Mouse (Mus musculus) embryo, embryonic 10.5 days (tissue): ENCODE measurements around the gene Fnbp1.

Source experiments
- DNase-seq: peaks from one replicate; pipeline ENCODE4 v3.0.0-alpha.2; 2015; ENCODE audit warnings: low spot score

The Fnbp1 gene

DNA sequence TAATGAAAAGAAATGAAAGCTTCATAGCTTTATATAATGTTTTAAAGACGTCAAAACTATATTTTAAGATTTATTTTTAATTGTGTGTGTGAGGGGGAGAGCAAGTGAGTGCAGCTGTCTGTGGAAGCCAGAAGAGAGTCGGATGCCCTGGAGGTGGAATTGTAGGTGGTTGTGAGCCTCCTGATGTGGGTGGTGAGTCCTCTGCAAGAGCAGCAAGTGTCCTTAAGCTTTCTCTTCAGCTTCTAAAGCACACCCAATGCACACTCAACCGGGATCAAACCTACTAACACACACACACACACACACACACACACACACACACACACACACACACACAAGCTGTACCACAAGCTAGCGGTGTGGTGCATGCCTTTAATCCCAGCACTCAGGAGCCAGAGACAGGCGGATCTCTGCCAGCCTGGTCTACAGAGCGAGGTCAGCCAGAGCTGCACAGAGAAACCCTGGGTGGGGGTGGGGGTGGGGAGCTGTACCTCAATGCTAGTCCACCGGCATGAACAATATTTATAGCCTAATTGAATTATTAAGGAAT is 74.0 kb downstream of the Fnbp1 start:
- DNase-seq: no peak

DNA sequence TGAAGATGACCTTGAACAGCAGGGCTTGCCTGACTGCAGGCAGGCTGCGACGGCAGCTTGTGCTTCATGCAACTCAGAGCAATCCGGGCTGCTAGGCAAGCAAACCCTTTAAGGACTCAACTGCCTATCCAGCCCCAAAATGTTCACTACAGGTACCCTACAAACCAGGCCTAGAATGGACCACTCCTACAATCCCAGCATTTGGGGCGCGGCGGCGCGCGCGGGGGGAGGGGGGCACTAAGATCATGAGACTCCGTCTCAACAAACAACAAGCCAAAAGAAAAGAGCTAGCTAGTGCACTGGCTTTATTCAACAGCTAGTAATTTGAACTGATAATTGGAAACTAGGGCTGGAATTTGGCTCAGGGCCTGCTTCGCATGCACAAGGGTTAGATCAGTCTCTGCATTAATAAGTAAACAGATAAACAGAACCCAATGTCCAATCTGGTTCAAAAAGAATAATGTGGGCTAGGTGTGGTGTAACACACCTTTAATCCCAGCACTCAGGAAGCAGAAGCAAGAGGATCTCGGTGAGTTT is 74.7 kb downstream of the Fnbp1 start:
- peak; percentile 8 for DNase-seq

DNA sequence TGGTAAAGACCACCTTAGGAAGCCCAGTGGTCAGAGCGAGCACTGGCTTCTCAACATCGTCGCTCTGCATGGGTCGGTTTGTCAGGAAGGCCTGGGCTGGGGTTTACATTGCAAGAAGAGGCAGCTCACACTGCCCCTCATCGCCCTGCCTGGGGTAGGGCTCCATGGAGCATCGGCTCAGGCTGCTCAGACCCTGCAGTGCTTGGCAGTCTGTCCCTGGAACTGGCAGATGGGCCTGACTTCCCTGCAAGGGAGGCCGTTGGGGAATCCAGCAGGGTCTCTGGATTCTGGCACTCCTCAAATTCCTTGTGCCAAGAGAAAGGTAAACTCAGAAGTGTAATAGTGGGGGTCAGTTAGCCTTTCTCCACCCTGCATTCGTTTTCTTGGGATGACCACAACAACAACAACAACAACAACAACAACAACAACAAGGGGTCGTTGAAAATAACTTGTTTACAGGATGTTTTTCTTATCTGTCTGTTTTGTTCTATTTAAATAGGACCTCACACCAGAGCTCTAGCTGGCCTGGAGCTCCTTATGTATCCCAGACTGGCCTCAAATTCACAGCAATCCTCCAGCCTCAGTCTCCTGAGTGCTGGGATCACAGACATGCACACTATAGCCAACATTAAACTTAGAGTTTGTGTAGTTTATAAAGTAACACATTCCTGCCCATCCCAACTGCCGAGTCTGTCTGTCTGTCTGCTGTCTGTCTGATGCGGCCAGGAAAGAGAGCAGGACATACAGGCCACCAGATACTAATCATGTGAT is 75.6 kb downstream of the Fnbp1 start:
- no peak for DNase-seq

DNA sequence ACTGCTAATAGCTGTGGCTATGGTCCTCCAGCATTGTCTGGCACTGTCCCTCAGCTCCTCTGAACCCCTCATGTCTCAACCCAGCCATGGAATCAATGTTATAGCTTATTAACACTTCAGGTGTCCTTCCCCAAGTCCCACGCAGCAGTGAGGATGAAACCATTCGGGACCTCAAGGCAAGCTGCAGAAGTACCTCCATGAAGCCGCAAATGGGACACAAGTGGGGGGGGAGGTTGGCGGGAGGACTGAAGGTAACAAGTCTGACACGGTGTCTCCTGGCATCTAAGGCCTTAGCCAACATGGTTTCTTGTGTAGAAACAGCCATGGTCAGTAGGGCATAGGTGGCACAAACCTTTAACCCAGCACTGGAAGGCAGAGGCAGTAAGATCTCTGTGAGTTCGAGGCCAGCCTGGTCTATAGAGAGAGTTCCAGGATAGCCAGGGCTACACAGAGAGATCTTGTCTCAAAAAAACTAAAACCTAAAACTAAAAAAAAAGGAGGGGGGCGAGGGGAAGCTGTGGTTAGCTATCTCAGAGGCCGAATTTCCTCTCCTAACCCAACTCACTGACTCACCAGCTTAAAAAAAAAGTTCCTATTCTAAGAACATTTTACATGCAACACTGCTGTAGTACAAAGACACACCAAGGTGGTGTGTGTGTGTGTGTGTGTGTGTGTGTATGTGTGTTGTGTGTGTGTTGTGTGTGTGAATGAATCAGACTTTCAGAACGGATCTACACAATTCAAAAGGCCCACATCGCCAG is 79.8 kb downstream of the Fnbp1 start:
- no peak for DNase-seq

DNA sequence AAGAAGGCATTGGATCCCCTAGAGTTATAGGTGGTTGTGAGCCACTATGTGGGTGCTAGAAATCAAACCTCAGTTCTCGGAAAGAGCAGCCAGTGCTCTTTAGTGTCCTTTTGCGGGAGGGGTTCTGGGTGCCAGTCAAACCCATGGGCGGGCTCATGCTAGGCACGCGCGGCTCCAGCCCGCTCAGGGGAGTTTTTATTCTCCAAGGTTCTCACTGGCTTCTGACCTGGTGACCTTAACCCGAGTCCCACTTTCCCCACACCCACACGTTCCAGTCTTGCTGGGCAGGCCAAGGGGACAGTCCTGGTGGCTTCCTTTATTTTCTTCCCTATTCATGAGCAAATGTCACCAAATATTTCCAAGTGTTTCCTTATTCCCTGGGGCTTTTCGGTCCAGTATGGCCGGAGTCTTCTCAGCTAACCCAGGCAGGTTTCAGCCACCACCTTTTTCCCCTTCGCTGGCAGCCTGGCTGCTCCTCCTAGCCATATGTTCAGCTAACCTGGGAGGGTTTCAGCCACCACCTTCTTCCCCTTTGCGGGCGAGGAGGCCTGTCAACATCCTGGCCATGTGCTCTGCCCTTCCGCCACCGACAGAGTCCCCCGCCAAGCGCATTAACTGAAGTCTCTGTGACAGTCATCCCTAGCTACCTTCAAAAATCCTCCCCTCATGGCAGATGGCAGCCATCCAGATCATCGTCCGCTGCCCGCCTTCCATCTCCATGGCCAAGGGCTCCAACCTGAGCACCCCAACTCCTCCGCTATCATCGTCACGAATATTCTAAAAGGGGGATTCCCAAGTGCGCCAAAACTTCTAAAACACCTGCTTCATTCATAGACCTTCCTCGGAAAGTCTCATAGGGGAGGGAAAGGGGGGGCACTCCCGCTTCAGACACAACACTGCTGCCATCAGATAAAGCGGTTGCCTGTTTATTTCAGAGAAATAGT is 80.7 kb downstream of the Fnbp1 start:
- DNase-seq: no peak

DNA sequence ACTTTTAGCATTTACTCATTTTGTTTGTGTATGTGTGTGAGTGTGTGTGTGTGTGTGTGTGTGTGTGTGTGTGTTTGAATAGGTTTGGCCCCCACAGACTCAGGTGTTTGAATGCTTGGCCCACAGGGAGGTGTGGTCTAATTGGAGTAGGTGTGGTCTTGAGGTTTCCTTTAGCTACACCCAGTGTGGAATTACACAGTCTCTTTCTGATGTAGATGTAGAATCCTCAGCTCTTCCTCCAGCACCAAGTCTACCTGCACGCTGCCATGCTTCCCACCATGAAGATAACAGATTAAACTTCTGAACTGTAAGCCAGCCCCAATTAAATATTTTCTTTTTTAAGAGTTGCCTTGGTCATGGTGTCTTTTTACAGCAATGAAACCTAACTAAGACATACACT is 81.5 kb downstream of the Fnbp1 start:
- DNase-seq: no peak

DNA sequence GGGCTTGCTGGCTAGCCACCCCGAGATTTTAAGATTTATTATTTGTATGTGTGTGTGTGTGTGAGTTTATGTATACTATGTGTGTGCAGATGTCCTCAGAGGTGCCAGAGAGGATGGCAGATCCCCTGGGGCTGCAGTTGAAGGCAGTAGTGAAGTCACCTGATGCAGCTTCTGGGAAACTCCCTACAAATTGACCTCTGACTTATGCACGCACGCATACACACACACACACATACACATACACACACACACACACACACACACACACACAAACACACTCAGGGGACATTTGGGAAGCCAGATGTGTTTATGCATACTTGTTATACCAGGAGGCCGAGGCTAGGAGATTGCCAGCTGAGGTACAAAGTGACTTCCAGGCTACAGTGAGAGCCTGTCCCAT is 83.4 kb downstream of the Fnbp1 start:
- DNase-seq: no peak

DNA sequence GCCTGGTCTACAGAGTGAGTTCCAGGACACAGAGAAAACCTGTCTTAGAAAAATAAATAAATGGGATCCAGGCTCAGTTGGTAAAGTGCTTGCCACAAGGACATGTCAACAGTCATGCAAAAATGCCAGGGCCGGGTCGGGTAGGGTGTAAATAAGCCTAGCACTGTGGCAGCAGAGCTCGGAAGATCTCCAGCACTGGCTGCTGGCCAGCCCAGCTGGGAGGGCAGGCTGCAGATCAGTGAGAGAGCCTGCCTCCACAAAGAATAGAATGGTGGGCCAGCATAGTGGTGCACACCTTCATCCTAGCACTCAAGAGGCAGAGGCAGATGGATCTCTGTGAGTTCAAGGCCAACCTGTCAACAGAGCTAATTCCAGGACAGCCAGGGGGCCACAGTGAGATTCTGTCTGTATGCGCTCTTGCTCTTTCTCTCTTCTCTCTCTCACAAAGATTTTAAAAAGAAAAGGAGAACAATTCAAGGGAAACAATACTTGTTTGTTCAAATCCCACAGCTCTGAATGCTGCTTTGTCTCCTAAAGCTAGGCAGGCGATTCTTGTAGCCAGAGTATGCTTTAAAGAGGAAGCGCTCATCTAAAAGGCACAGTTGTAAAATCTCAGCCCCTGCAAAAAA is 84.1 kb downstream of the Fnbp1 start:
- no peak for DNase-seq

DNA sequence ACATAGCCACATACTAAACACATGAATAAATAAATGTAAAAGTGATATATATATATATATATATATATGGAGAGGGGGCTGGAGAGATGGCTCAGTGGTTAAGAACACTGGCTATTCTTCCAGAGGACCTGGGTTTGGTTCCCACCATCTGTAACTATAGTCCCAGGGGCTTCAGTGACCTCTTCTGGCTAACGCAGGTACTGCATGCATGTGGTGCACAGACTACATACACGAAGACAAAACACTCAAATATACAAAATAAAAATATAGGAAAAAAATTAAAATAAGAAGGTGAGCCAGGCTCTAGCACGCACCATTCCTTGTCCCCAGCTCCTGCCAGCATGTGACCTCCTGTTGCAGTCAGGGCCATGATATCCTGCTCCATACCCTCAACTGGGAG is 85.7 kb downstream of the Fnbp1 start:
- no peak for DNase-seq

DNA sequence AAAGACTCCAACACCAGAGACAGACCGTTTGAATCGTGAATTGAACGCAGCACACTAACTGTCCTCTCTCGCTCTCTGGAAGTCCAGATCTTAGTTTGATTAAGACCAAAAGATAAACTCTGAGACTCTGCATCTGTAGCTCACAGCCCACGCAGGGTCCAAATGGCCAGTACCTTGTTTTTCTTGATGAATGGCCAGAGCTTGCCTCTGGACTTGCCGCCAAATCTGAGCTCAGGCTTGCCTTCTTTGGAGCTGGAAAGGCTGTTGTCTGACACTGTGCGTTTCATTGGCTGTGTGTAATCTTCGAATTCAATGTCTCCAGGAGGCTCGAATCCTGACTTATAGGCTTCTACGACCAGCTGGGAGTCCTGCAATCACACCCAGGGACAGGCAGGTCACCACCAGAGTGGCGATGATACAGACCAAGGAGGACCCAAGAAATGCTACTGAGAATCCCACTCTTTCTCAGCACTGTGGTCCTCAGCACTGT is 87.9 kb downstream of the Fnbp1 start:
- no peak for DNase-seq

DNA sequence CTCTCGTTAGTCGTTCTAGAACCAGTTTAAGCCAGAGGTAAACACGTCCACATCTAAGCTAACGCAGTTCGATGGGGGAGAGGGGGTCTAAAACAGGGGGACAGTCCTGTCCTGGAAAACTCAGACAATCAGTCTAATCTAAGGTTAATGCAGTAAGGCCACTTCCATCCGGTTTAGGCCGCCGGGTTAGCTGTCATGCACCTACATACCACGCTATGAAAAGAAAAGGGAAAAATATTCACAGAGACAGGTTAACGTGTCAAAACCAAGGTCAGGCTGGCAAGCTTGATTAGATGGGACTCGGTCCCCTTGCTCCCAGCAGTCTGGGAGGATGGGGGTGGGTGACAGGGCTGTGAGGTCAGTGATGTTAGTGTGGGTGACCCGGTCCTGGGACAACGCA is 88.4 kb downstream of the Fnbp1 start:
- no peak for DNase-seq

DNA sequence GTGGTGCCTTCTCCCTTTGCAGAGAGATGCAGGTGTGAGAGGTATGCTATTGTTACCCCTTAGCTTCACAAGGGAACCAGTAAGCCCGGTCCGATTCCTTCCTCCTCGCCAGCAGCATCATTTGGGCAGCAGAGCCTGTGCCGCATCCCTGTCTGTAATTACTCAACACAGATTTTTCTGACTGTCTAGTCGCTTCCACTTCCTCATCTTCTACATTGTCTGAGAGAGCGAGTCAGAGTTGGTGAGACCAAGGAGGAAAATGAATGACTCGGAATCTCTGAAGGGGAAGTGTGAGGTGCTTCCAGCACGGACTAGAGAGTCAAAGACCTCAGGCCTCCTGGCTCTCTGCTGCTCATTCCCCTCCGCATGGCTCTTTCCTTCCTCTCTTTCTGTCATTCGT is 89.4 kb downstream of the Fnbp1 start:
- no peak for DNase-seq

DNA sequence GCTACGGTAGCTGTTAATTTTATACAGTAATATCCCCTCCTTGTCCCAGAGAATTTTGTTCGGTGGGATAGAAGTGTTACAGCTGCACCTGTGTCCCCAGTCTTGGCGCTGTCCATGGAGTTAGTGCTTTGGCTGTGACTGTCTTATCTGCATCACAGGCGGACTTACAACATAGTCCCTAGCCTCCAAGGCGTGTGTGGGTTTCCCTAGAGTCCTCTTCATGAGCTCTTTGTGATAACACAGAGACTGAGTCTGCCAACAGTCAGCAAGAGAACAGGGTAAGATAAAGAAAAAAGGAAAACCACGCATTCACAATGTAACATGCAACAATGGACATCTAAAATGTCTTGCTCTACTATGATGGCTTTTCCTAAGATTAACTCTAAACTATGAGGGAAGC is 93.8 kb downstream of the Fnbp1 start:
- no peak for DNase-seq

DNA sequence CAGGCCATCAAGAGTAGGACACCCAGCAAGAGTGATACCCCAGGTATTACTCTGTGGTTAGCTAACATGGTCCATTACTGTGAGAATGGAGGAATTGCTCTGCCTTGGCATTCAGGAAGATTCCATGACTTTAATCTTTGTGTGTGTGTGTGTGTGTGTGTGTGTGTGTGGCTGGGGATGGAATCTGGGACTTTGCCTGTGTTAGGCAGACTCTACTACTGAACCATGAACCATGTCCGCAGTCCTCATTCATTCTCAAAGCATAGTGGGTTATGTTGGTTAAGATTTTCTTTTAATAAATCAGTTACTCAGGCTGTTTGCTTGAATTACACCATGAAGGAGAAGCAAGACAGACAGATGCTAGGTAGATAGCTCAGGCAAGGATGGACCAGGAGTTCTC is 98.0 kb downstream of the Fnbp1 start:
- DNase-seq: no peak

DNA sequence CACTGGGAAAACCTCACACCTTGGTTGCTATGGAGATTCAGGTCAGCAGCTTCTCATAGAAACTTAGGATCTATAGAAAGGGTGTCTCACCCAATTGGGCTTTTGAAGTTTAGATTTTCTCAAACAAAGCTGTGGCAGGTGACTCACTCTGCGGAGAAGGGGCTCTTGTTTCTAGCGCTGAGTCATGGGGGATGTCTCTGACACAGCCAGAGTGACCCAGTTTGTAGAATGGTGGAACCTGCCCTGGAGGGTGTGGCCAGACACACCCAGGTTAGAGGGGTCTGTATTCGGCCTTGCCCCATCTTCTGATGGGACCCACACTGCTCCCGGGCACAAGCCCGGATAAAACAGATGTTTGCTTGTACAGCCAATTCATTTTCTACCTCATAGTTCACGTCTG is 98.9 kb downstream of the Fnbp1 start:
- no peak for DNase-seq

DNA sequence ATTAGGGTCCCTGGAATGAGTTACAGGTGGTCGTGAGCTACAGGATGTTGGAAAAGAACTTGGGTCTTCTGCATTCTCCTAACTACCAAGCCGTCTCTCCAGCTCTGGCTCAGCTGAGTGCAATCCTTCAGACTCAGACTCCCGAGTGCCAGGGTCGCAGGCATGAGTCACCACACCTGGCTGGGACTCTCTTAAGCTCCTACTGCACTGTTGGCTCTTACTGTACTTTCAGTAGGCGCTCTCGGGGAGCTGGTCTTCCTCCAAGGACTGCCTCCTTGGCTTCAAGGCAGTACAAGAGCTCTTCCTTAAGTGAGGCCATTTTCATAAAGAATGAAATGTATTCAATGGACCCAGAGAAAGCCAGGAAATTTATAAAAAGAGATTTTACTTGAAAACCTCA is 100.4 kb downstream of the Fnbp1 start:
- no peak for DNase-seq

DNA sequence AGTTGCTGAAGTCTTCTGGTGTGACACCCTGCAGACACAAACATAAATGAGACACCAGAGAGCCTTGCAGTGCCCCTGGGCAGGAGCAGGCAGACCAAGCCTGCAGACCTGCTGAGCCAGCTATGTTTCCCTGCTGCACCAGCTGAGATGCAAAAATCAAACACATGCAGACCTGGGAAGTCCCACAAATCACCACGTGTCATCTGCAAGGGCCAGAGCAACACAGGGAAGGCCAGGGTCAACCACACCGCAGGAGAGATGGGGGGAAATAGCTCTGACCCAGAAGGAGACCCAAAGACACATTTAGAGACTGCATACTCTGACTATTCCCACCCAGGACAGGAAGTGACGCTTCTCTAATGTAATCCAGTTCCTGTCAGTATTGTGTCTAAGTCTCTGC is 101.3 kb downstream of the Fnbp1 start:
- no peak for DNase-seq

DNA sequence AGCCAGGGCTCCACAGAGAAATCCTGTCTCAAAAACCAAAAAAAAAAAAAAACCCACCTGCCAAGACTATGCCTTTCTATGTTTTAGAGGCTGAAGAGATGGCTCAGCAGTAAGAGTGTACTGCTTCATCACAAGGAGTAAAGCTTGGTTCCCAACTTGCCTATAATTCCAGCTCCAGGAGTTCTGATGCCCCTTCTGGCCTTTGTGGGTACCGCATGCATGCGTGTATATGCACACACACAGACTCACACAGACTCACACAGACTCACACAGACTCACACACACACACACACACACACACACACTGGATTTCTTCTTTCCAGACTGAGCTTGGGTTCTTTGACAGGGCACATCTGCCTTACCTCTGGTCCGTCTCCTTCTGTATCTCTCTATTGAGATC is 101.8 kb downstream of the Fnbp1 start:
- no peak for DNase-seq

DNA sequence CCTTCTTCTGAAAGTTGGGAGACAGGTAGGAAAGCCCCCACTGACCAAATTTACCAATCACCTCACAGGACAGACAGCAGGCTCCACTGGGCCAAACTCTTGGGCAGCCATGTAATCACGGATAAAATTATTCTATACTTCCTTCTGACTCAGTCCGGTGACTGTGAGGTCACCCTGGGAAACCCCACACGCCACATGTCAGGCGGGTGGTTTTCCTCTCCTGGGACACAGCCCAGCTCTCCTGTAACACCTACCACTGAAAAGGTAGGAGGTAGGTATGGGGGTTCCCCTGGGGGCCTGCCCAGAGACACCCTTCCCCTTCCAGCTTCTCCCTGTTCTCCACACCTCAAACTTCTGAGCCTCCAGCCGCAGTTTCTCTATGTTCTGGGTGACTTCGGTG is 105.0 kb downstream of the Fnbp1 start:
- no peak for DNase-seq

DNA sequence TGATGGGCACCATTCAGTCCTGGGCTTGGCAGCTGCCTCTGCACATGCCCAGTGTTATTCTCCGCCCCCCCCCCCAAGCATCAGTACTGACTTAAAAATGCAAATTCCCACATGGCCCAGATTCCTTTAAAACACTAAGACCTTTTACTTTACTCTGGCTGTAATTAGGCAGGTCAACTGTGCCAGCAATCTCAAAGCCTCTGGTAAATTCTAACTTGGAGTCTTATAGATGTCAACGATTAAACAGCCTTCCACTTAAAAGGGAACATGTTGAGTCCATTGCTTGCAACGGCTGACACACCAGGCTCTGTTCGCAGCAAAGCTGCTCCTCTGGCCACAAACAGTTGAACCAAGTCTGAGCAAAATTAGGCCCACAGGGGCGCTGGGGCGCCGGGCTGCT is 109.8 kb downstream of the Fnbp1 start:
- no peak for DNase-seq

DNA sequence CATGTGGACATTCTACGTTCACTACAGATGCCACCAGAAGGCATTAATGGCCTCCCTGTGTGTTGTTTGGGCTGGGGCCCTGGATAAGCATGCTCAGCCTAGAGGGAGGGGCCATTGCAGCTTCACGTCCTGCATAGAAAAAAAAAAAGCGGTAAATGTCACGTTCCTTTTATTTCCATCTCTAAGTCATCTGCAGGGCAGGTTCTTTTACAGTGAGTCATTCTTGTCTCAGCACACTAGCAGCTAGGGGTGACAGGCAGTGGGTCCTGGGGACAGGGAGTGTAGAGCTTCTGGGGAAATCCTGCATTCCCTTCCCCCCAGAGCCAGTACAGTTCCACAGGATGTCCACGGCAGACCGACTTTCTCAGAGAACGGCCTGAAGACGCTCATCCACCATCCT is 115.2 kb downstream of the Fnbp1 start:
- no peak for DNase-seq
